Mouse (Mus musculus) heart, embryonic 12.5 days (tissue): ENCODE data around the gene Lif. TPM values are rescaled to one million over a fixed set of nuclear protein-coding genes. Genes with fewer than 3 reads are reported as not detected.

Experiments used
- ATAC-seq: fragments of 200-750 bp; cut with Nextera tagmentation; 2 replicates; pipeline ENCODE4 v1.8.0; 2017; ENCODE audit warnings: moderate TSS enrichment, moderate library complexity; ENCODE audit not compliant: insufficient number of reproducible peaks, low FRiP score
- H3K27ac ChIP-seq: fragments of 300-500 bp; sonication (generic); 2 replicates; pipeline ENCODE4 v1.5.1; 2016; ENCODE audit warnings: mild to moderate bottlenecking, moderate library complexity; ENCODE audit not compliant: poor library complexity, severe bottlenecking
- H3K27me3 ChIP-seq: fragments of 300-500 bp; sonication (generic); replicated peaks from 2 replicates; pipeline ENCODE4 v1.6.1; 2016; ENCODE audit warnings: mild to moderate bottlenecking, moderate library complexity
- H3K36me3 ChIP-seq: fragments of 300-500 bp; sonication (generic); 2 replicates; pipeline ENCODE4 v1.6.1; 2016; ENCODE audit warnings: mild to moderate bottlenecking, moderate library complexity
- H3K4me1 ChIP-seq: fragments of 300-500 bp; sonication (generic); replicated peaks from 2 replicates; pipeline ENCODE4 v1.6.1; 2016; ENCODE audit warnings: mild to moderate bottlenecking
- H3K4me2 ChIP-seq: fragments of 300-500 bp; sonication (generic); 2 replicates; pipeline ENCODE4 v1.6.1; 2016; ENCODE audit warnings: mild to moderate bottlenecking, moderate library complexity
- H3K4me3 ChIP-seq: fragments of 300-500 bp; sonication (generic); 2 replicates; pipeline ENCODE4 v1.5.1; 2016; ENCODE audit warnings: mild to moderate bottlenecking
- H3K9ac ChIP-seq: fragments of 300-500 bp; sonication (generic); 2 replicates; pipeline ENCODE4 v1.6.1; 2016; ENCODE audit warnings: mild to moderate bottlenecking, moderate library complexity
- H3K9me3 ChIP-seq: fragments of 300-500 bp; sonication (generic); replicated peaks from 2 replicates; pipeline ENCODE4 v1.6.1; 2016; ENCODE audit warnings: mild to moderate bottlenecking, moderate library complexity
- WGBS: fragments of 180-500 bp; shearing (Covaris S2); methylation state at CpG from one replicate; pipeline ENCODE4 v1.1.7; 2016; 5-methylcytosine and 5-hydroxymethylcytosine counted together
- polyA plus RNA-seq: library from polyadenylated mRNA; unstranded; fragments of >200 nt; fragmentation: Nextera tagmentation; extraction: Ambion mirVana; gene quantifications from 2 replicates; pipeline ENCODE4 v1.2.1, GENCODE M21; 2016

Lif gene
- polyA plus RNA-seq, 1 experiment from 2014 or later = 0.63 TPM

- no peak overlapping the region for H3K27ac ChIP-seq
- peaks cover 24% of the 10 kb centered on the region for H3K4me1 ChIP-seq
- no peak for ATAC-seq
- H3K4me3 ChIP-seq = no peak overlapping the region
- whole genome bisulfite sequencing = 65% methylated on average over 4 of the region's 4 CpGs
- H3K27me3 ChIP-seq = peaks cover 15% of the 10 kb centered on the region; the same call in 1 of the 2 replicates
- H3K9me3 ChIP-seq = no peaks in the 10 kb centered on the region
- H3K4me2 ChIP-seq = no peak overlapping the region
- H3K36me3 ChIP-seq = no peaks in the 10 kb centered on the region
- no peak overlapping the region for H3K9ac ChIP-seq
Measured at GRCm38 (mm10) chr11:4309613-4310012, 52.3 kb downstream of the Lif start.

DNA sequence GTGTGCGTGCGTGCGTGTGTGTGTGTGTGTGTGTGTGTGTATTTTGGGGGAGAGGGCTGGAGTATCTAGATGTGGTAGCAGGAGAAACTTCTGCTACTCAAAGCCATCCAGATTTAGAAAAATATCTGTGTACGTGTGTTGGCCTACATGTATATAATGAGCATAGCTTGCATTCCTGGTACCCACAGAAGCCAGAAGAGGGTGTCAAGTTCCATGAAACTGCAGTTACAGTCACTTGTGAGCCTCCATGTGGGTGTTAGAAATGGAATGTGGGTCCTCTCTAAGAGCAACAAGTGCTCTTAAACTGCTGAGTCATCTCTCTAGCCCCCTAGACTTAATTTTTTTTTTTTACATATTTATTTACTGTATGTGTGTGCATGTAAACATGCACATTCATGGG is 53.0 kb downstream of the Lif start:
- H3K27ac ChIP-seq = no peak overlapping the region
- no peaks in the 10 kb centered on the region for H3K9me3 ChIP-seq
- WGBS = 79% methylated on average over 4 of the region's 4 CpGs
- no peaks in the 10 kb centered on the region for H3K36me3 ChIP-seq
- no peak for ATAC-seq
- peaks cover 24% of the 10 kb centered on the region for H3K4me1 ChIP-seq
- peaks cover 18% of the 10 kb centered on the region; the same call in 1 of the 2 replicates for H3K27me3 ChIP-seq
- no peak overlapping the region for H3K9ac ChIP-seq
- H3K4me2 ChIP-seq = no peak overlapping the region
- H3K4me3 ChIP-seq = no peak overlapping the region

DNA sequence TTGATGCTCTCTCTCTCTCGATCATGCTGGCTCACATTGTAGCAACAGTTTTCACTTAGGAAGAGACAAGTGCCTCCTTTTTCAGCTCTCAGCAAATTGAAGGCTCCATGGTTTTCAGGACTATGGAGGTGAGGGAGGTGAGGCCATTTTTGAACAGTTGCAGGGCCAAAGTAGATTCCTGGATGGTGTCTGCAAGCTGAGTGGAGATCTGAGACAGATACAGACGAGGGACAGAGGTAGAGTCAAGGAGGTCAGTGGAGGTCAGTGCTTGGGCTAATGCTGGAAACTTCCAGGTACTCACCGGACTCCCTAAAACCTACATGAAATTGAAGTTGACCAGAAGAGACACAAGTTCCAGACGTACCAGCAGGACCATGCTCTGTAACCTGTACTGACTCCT is 54.8 kb downstream of the Lif start:
- Histone ChIP-seq H3K9ac (no peak overlapping the region), H3K27me3 (peaks cover 11% of the 10 kb centered on the region), H3K27ac (no peak overlapping the region), H3K4me1 (peaks cover 24% of the 10 kb centered on the region), H3K4me3 (no peak overlapping the region), H3K36me3 (no peaks in the 10 kb centered on the region), H3K9me3 (no peaks in the 10 kb centered on the region), H3K4me2 (no peak overlapping the region)
- 77% methylated on average over 4 of the region's 4 CpGs for WGBS
- no peak for ATAC-seq

DNA sequence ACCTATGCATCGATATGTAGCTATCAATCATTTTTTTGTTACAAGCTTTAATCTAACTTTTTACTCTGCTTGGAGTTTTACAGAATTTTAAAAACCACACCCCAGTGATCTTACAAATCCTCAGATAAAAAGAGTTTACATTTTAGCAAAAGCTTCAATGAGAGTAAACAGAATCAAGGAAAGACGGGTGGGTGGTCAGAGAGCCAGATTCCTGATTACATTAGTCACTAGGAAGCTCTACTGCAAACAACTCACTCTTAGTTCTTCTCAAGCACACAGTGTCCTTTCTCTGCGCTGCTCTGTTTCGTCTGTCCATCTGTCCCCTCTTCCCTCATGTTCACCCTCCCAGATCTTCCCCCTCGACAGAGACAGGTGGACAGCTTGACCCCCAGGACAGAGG is 59.9 kb downstream of the Lif start:
- no peaks in the 10 kb centered on the region for H3K36me3 ChIP-seq
- peaks cover 10% of the 10 kb centered on the region; the same call in 1 of the 2 replicates for H3K4me1 ChIP-seq
- no peak overlapping the region for H3K4me2 ChIP-seq
- H3K9me3 ChIP-seq = no peaks in the 10 kb centered on the region
- no peak for ATAC-seq
- H3K9ac ChIP-seq = no peak overlapping the region
- peaks cover 16% of the 10 kb centered on the region for H3K27me3 ChIP-seq
- H3K4me3 ChIP-seq = no peak overlapping the region
- H3K27ac ChIP-seq = no peak overlapping the region
- 53% methylated on average over 5 of the region's 5 CpGs for WGBS

- no peak for ATAC-seq
- Histone ChIP-seq H3K27ac (no peak overlapping the region), H3K9me3 (no peaks in the 10 kb centered on the region), H3K4me2 (no peak overlapping the region), H3K36me3 (no peaks in the 10 kb centered on the region), H3K27me3 (peaks cover 20% of the 10 kb centered on the region), H3K9ac (no peak overlapping the region), H3K4me1 (peaks cover 10% of the 10 kb centered on the region; the same call in 1 of the 2 replicates), H3K4me3 (no peak overlapping the region)
- WGBS = 66% methylated on average over 3 of the region's 3 CpGs
Measured at GRCm38 (mm10) chr11:4318011-4318410, 60.7 kb downstream of the Lif start.

DNA sequence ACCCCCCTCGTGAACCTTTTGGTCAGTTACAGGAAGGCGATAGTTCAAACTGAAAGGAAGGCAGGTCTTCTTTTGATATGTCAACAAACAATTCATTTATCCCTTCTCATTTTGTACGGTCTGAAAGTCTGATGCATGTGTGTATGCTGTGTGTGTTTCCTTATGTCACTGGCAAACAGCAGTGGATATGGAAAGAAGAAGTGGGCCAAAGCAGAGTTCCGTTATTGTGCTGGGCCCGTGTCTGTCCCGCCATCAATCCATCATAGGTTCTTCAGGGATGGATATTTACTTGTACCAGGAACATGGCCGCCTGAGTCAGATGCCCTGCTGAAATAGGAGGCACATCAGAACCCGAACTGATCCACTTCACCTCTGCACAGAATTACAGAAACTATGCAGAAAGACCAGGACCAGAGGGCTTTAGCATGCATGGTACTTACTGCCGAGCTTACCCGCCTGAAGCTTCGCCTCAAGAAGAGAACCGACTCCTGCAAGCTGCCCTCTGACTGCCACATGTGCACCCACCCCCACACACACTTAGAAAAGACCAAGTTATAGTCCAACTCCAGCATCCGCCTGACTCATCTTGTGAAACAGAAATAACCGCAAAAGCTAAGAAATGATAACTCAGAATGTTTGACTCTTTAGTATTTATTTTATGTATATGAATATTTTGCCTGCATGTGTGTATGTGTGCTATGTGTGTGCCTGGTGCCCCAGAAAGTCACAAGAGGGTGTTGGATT is 62.0 kb downstream of the Lif start:
- peaks cover under 1% of the 10 kb centered on the region; the same call in 1 of the 2 replicates for H3K4me1 ChIP-seq
- ATAC-seq = no peak
- H3K9me3 ChIP-seq = no peaks in the 10 kb centered on the region
- peaks cover 20% of the 10 kb centered on the region for H3K27me3 ChIP-seq
- H3K4me2 ChIP-seq = no peak overlapping the region
- no peaks in the 10 kb centered on the region for H3K36me3 ChIP-seq
- H3K27ac ChIP-seq = no peak overlapping the region
- H3K4me3 ChIP-seq = no peak overlapping the region
- WGBS = 87% methylated on average over 14 of the region's 14 CpGs
- no peak overlapping the region for H3K9ac ChIP-seq

DNA sequence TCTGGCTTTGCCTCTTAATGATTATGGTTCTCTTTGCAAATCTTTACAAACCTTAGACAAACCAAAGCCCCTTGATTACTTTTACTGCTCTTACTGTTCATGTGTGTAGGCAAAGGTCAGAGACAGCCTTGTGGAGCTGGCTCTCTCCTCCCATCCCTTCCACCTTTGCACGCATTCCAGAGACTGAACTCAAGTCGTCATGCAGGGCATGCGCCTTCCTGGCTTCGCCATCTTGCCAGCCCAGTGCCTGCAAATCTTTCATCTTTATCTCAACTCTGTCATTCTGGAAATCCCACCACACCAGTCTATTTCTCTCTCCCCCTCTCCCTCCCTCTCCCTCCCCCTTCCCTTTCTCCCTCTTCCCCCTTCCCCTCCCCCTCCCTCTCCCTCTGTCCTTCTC is 63.5 kb downstream of the Lif start:
- no peak for ATAC-seq
- no peak overlapping the region for H3K4me2 ChIP-seq
- H3K27ac ChIP-seq = no peak overlapping the region
- H3K36me3 ChIP-seq = no peaks in the 10 kb centered on the region
- H3K4me1 ChIP-seq = no peaks in the 10 kb centered on the region
- no peak overlapping the region for H3K9ac ChIP-seq
- peaks cover 16% of the 10 kb centered on the region for H3K27me3 ChIP-seq
- whole genome bisulfite sequencing = 50% methylated on average over 4 of the region's 4 CpGs
- no peak overlapping the region for H3K4me3 ChIP-seq
- H3K9me3 ChIP-seq = no peaks in the 10 kb centered on the region

Other genes with a start within 250 kb of the Lif start
- not detected in 2 replicates for gene Sec14l4, start 226.1 kb upstream of the Lif start, polyA plus RNA-seq
- not detected in 2 replicates for gene Sec14l3, start 192.7 kb upstream of the Lif start, polyA plus RNA-seq
- gene Mtfp1, start 162.1 kb upstream of the Lif start, polyA plus RNA-seq = 18.6 and 21.2 TPM in 2 replicates
- gene Sec14l2, start 134.1 kb upstream of the Lif start, polyA plus RNA-seq = 0.86 and 1.1 TPM in 2 replicates
- gene Rnf215, start 122.4 kb upstream of the Lif start, polyA plus RNA-seq = 21.4 and 22.0 TPM in 2 replicates
- gene Ccdc157, start 97.3 kb upstream of the Lif start, polyA plus RNA-seq = 4.7 and 5.5 TPM in 2 replicates
- 43.1 and 46.5 TPM in 2 replicates for gene Sf3a1, start 97.2 kb upstream of the Lif start, polyA plus RNA-seq
- gene Tbc1d10a, start 70.8 kb upstream of the Lif start, polyA plus RNA-seq = 15.6 TPM in 2 replicates
- gene Castor1, start 39.3 kb upstream of the Lif start, polyA plus RNA-seq = 3.4 and 3.8 TPM in 2 replicates
- not detected in 2 replicates for gene Osm, start 21.1 kb upstream of the Lif start, polyA plus RNA-seq
- 0.38 and 0.41 TPM in 2 replicates for gene Hormad2, start 183.5 kb downstream of the Lif start, polyA plus RNA-seq